Mouse (Mus musculus): ENCODE measurements around the gene Nkx3-2. TPM values are rescaled to one million over a fixed set of nuclear protein-coding genes. Genes with fewer than 3 reads are reported as not detected.

Gene Nkx3-2
- total RNA-seq (2015; ENCODE audit: low replicate concordance) (not detected in 2 replicates), total RNA-seq (2017; ENCODE audit: low replicate concordance) (not detected in 2 replicates)

GRCm38 (mm10) chr5:41763731-41764721, at the start of gene Nkx3-2:
Nkx3-2 (minus strand) TSS chr5:41764501.
- ATAC-seq (replicated peaks; ENCODE audit: low FRiP score, poor library complexity, severe bottlenecking) = no peak

GRCm38 (mm10) chr5:41812516-41812915, 48.2 kb upstream of the Nkx3-2 start:
- no peak for ATAC-seq (replicated peaks; ENCODE audit: low FRiP score, poor library complexity, severe bottlenecking)

- no peak for ATAC-seq (replicated peaks; ENCODE audit: low FRiP score, poor library complexity, severe bottlenecking)
Measured at GRCm38 (mm10) chr5:41811279-41811678, 47.0 kb upstream of the Nkx3-2 start.

DNA sequence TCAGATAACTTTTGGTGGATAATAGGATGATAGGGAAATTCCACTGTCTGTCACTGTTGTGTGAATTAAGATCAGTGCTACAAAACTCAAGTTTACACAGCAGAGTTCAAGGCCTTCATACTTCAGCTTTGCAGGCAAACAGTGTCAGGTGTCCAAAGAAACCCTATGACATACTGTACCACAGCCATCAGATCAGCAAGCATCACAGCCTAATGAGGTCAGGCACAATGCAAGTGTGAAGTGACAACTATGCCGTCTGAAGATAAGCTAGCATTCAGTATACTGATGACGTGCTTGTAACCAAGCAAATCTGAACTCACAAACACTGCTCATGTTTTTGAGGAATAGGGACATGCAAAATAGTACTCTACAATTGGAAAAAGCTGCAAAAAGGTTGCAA, 43.1 kb upstream of the Nkx3-2 start:
- ATAC-seq (replicated peaks; ENCODE audit: low FRiP score, poor library complexity, severe bottlenecking) = no peak

GRCm38 (mm10) chr5:41806176-41806575, 41.9 kb upstream of the Nkx3-2 start:
- no peak for ATAC-seq (replicated peaks; ENCODE audit: low FRiP score, poor library complexity, severe bottlenecking)

DNA sequence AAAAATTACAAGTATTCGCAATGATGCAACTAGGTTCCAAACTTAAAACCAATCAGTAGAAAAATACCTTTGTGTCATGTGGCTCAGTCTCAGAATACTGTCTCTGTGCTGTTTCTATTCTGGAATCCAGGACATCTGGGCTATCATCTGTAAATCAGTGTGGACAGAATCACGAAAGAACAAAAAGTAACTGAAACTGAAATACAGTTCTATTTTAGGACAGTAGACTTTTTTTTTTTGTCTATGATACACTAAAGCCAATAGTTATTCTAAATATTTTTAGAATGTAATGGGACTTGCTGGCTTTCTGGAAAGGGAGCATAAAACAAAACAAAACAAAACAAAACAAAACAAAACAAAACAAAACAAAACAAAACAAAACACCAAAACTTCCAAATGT, 40.8 kb upstream of the Nkx3-2 start:
- ATAC-seq (replicated peaks; ENCODE audit: low FRiP score, poor library complexity, severe bottlenecking) = no peak

DNA sequence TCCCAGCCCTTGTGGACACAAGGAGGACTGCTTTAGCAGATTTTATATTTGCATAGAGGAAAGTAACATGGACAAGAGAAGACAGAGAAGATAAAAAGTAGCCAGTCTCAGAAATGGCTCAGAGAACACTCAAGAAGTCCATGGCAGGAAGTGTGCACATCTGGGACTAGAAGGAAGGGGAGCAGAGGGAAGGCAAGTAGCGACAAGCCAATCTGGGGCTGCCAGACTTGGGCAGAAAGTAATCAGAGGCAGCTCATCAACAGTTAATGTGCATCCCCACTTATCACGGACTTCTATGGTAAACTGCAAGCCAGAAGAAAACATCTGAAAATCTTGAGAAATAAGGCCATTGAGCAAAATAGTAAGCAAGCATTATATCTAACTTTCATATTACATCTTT, 40.3 kb upstream of the Nkx3-2 start:
- no peak for ATAC-seq (replicated peaks; ENCODE audit: low FRiP score, poor library complexity, severe bottlenecking)

- no peak for ATAC-seq (replicated peaks; ENCODE audit: low FRiP score, poor library complexity, severe bottlenecking)
Measured at GRCm38 (mm10) chr5:41801622-41802021, 37.3 kb upstream of the Nkx3-2 start.

DNA sequence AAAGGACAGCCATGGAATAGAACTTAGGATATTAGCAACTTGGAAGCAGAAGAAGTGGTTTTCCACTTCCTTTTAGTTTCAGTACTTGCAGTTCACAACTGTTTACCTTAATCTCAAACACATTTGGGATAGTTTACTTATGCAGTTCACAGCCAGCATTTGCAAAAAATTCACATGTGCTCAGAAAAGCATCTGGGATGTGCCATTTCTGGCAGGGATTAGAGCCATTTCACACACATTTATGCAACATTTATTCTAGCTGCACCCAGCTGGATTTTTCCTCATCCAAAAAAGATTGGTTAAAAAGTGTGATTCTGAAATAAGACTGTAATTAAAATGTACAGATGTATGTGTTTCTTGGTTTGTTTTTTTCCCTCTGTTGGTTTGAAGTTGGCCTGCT, 30.1 kb upstream of the Nkx3-2 start:
- no peak for ATAC-seq (replicated peaks; ENCODE audit: low FRiP score, poor library complexity, severe bottlenecking)

GRCm38 (mm10) chr5:41790517-41790916, 26.2 kb upstream of the Nkx3-2 start:
- no peak for ATAC-seq (replicated peaks; ENCODE audit: low FRiP score, poor library complexity, severe bottlenecking)

GRCm38 (mm10) chr5:41788877-41789276, 24.6 kb upstream of the Nkx3-2 start:
- no peak for ATAC-seq (replicated peaks; ENCODE audit: low FRiP score, poor library complexity, severe bottlenecking)

DNA sequence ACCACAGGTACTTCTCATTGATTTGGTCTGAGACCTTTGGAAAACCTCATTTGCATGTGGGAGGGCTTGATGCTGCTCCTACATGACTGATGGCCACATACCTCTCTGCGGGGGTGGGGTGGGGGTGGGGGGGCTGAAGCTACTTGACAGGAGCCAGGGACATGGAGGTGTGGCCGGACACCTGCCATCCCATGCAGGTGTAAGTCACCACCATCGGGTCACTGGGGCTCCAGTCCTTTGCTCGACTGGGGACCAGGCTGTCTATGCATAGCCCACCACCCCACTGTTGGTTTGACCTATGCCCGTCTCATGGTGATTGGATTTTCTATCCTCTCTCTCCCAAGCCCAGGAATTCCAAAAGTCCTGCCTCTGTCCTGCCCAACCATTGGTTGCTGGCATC, 17.6 kb upstream of the Nkx3-2 start:
- no peak for ATAC-seq (replicated peaks; ENCODE audit: low FRiP score, poor library complexity, severe bottlenecking)

DNA sequence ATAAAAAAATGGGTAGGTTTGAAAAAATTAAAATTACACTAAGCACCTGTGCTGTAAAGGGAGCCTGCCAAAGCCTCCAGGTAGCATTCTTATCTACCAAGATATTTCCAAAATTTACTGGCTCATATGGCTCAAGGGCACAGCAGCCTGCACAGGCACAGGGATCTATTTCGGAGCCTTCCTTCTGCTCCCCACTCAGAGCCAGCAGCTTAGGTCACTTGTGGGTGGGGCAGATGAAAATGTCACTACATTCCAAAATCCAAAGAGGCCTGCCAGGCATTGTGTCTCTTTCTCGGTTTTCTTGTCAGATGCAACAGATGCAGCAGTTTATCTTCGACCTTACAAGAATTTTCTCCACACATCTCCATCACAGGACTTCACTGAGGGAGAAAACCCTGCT, 15.7 kb upstream of the Nkx3-2 start:
- ATAC-seq (replicated peaks; ENCODE audit: low FRiP score, poor library complexity, severe bottlenecking) = no peak

GRCm38 (mm10) chr5:41775728-41776127, 11.4 kb upstream of the Nkx3-2 start:
- ATAC-seq (replicated peaks; ENCODE audit: low FRiP score, poor library complexity, severe bottlenecking) = no peak

DNA sequence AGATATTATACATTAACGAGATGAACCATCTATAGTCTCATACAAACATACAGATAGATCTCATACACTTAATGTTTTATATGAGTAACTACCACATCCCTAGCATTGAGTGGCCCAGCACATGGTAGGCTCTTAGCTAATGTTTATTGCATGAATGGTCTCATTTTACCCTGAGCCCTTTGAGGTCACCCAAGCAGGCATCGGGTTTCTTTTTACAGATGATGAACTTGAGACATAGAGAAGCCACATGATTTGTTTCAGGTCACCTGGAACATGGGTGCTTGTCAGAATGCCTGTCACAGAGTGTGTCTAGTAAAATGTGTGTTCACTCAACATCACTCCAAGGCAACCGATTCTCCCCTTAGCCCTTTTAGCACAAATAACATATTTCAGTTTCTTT, 11.0 kb upstream of the Nkx3-2 start:
- ATAC-seq (replicated peaks; ENCODE audit: low FRiP score, poor library complexity, severe bottlenecking) = no peak

DNA sequence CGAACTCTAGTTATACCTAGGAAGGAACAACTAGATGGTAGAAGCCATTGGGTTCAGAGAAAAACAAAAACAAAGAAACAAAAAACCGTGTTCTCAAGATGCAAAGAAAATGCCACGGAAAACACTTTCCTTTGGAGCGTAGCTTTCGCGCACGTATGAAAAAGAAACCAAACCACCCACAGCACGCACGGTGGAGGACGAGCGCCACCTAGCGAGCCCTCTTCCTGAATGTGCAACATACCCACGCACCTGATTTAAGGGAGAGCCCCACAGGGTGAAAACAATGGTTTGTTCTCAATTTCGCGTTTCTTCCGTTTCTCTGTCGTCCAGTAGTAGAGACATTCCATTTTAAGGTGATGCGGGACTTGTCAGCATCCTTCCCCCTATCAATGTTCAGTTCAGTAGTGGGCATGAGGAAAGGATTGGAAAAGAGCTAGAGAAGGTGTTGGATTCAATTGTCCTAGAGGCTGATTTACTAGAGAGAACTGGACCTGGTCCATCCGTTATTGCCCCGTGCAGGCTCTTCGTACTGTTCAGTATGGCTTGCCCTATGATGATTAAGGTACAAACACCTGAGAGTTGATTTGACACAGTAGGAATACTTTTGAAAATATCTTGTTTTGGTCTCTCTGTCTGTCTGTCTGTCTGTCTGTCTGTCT, 4.2 kb upstream of the Nkx3-2 start:
- peak; percentile 74 for ATAC-seq (replicated peaks; ENCODE audit: low FRiP score, poor library complexity, severe bottlenecking)

GRCm38 (mm10) chr5:41767296-41768200, 3.2 kb upstream of the Nkx3-2 start:
- no peak for ATAC-seq (replicated peaks; ENCODE audit: low FRiP score, poor library complexity, severe bottlenecking)

DNA sequence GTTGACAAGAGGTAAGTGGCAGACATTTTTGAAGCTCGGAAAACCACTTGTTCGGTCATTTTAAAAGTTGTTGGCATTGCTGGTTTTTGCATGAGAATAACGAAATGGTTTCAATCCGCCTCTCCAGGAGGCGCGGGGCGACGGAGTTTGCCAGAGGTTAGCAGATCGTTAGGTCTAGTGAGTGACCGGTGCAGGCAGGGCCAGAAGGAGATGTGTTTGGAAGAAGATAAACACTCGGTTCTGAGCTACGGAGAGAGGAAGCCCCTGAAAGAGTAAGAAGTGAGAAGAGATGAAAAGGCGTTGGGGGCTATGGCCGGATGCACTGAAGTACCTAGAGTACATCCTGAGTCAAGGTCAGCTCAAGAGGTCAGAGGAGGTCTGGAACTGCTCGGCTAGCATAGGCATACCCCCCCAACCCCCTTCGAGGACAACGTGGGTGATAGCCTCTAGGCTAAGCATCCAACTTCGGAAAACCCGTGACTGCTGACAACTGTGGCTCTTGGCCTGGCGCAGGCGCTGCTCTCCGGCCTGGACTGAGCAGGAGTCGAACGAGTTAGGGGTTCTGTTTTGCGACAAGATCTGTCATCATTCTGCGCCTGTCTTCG, 2.2 kb upstream of the Nkx3-2 start:
- no peak for ATAC-seq (replicated peaks; ENCODE audit: low FRiP score, poor library complexity, severe bottlenecking)

DNA sequence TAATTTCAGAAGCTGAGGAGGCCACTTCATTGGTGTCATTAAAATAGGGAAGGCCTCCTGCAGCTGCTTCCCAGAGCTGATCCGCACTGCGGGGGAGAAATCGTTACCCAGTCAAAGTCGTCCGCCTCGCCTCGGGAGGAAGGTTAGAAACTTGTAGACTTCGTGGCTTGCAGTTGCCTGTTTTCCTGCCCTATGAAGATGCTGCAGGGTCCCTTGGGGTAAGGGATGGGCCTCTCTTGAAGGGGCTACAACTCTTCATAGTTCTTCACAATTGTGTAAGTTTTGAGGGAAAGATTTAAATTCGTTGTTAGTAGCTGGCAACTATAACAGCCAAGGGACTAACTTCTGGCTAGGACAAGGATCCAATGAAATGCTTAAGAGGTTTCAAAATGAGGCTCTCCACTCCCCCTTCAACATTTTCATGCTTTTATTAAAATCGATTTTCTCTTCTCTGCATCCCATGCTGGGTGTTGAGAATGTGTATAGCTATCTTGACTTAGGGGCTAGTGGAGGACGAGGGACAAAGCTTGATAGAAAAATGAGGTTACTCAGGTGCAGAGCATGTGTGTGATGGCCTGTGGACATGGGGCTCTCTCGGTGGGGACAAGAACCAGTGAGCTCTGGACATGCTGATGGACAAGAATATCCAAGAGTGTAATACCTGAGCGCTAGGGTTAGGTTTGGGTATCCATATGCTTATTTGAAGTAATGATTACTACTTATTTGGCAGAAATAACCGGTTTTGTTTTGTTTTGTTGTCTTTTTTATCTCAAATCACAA, 1.5 kb upstream of the Nkx3-2 start:
- no peak for ATAC-seq (replicated peaks; ENCODE audit: low FRiP score, poor library complexity, severe bottlenecking)

Measured in erythroblast, adult 5-6 weeks (primary cell).